Mouse (Mus musculus) lung, adult 2 months (tissue): ENCODE data around the gene Rpn1. TPM values are rescaled to one million over a fixed set of nuclear protein-coding genes. Genes with fewer than 3 reads are reported as not detected.

Source experiments
- DNase-seq: peaks from one replicate; pipeline ENCODE4 v3.0.0; 2022
- H3K4me1 ChIP-seq: fragments of 200-500 bp; 2 replicates; pipeline ENCODE4 v1.6.1; 2011; ENCODE audit warnings: low read length; ENCODE audit not compliant: control insufficient read depth, insufficient read depth
- H3K4me3 ChIP-seq: fragments of 200-500 bp; replicated peaks from 2 replicates; pipeline ENCODE3; 2011; ENCODE audit warnings: low read depth, mild to moderate bottlenecking, control low read depth, low read length; ENCODE audit errors: extremely low read depth
- CTCF ChIP-seq: fragments of 200-500 bp; IDR thresholded peaks from 2 replicates; pipeline ENCODE4 v1.5.1; 2011; ENCODE audit warnings: mild to moderate bottlenecking, low read length, control low read depth; ENCODE audit not compliant: insufficient read depth
- POLR2A ChIP-seq: fragments of 200-500 bp; IDR thresholded peaks from 2 replicates; pipeline ENCODE4 v1.6.1; 2011; ENCODE audit warnings: low read depth, mild to moderate bottlenecking, control low read depth, low read length, borderline replicate concordance; ENCODE audit errors: extremely low read depth
- WGBS: fragments of 180-500 bp; shearing (Covaris S2); methylation state at CpG from one replicate; pipeline ENCODE4 v1.1.7; 2018; 5-methylcytosine and 5-hydroxymethylcytosine counted together
- polyA plus RNA-seq: library from polyadenylated mRNA; depleted of rRNA; stranded (reverse); fragments of >200 nt; gene quantifications from 2 replicates; pipeline ENCODE4 v1.2.3, GENCODE M21; 2012

Rpn1 gene
- polyA plus RNA-seq, 1 experiment, result 179 TPM

GRCm38 (mm10) chr6:88049008-88049407 is 35.3 kb upstream of the Rpn1 start:
- 61% methylated on average over 6 of the region's 6 CpGs for WGBS
- DNase-seq, result no peak
- TF ChIP-seq POLR2A (no peak), CTCF (no peak)
- H3K4me3 ChIP-seq, result no peak overlapping the region
- peaks cover 3% of the 10 kb centered on the region for H3K4me1 ChIP-seq

- no peak for DNase-seq
Observed at GRCm38 (mm10) chr6:88051206-88051605, 33.1 kb upstream of the Rpn1 start.

GRCm38 (mm10) chr6:88053228-88054080 is 30.8 kb upstream of the Rpn1 start:
- Histone ChIP-seq H3K4me1 (peaks cover 11% of the 10 kb centered on the region), H3K4me3 (no peak overlapping the region)
- TF ChIP-seq POLR2A (no peak), CTCF (no peak)
- no peak for DNase-seq
- WGBS, result 37% methylated on average over 11 of the region's 11 CpGs

More at GRCm38 (mm10) chr6:88051206-88051605, 33.1 kb upstream of the Rpn1 start:
- no peak overlapping the region for H3K4me3 ChIP-seq
- TF ChIP-seq CTCF, result no peak
- TF ChIP-seq POLR2A, result no peak
- 80% methylated on average over 5 of the region's 5 CpGs for WGBS
- H3K4me1 ChIP-seq, result peaks cover 7% of the 10 kb centered on the region

- Histone ChIP-seq H3K4me1 (peaks cover 11% of the 10 kb centered on the region), H3K4me3 (no peak overlapping the region)
- no peak for DNase-seq
- 64% methylated on average over 9 of the region's 9 CpGs for WGBS
- TF ChIP-seq POLR2A, result no peak
- no peak for TF ChIP-seq CTCF
Observed at GRCm38 (mm10) chr6:88054081-88054835, 30.0 kb upstream of the Rpn1 start.

- WGBS, result 69% methylated on average over 5 of the region's 5 CpGs
- no peak overlapping the region for H3K4me3 ChIP-seq
- no peak for DNase-seq
- H3K4me1 ChIP-seq, result peaks cover 11% of the 10 kb centered on the region
- TF ChIP-seq CTCF (no peak), POLR2A (no peak)
Observed at GRCm38 (mm10) chr6:88055663-88056062, 28.6 kb upstream of the Rpn1 start.

GRCm38 (mm10) chr6:88056866-88057265 is 27.4 kb upstream of the Rpn1 start:
- no peak for TF ChIP-seq CTCF
- WGBS, result 63% methylated on average over 5 of the region's 5 CpGs
- Histone ChIP-seq H3K4me1 (peaks cover 11% of the 10 kb centered on the region), H3K4me3 (no peak overlapping the region)
- DNase-seq, result no peak

GRCm38 (mm10) chr6:88059903-88060302 is 24.4 kb upstream of the Rpn1 start:
- Histone ChIP-seq H3K4me1 (peaks cover 6% of the 10 kb centered on the region), H3K4me3 (no peak overlapping the region)
- DNase-seq, result no peak
- TF ChIP-seq POLR2A, result no peak
- no peak for TF ChIP-seq CTCF
- 86% methylated on average over 5 of the region's 5 CpGs for WGBS

- WGBS, result 70% methylated on average over 4 of the region's 4 CpGs
- Histone ChIP-seq H3K4me3 (no peak overlapping the region), H3K4me1 (peaks cover 6% of the 10 kb centered on the region)
- TF ChIP-seq POLR2A (no peak), CTCF (no peak)
- DNase-seq, result no peak
Observed at GRCm38 (mm10) chr6:88060602-88061001, 23.7 kb upstream of the Rpn1 start.

GRCm38 (mm10) chr6:88061406-88061805 is 22.9 kb upstream of the Rpn1 start:
- no peak for DNase-seq
- 81% methylated on average over 4 of the region's 4 CpGs for WGBS
- TF ChIP-seq CTCF (no peak), POLR2A (no peak)
- peaks cover 6% of the 10 kb centered on the region for H3K4me1 ChIP-seq
- H3K4me3 ChIP-seq, result no peak overlapping the region

GRCm38 (mm10) chr6:88062398-88062797 is 21.9 kb upstream of the Rpn1 start:
- peaks cover 4% of the 10 kb centered on the region; the same call in 1 of the 2 replicates for H3K4me1 ChIP-seq
- 59% methylated on average over 4 of the region's 4 CpGs for WGBS
- no peak for TF ChIP-seq POLR2A
- no peak for TF ChIP-seq CTCF
- H3K4me3 ChIP-seq, result no peak overlapping the region
- DNase-seq, result no peak
